Mouse (Mus musculus) MEL (cell line): Measurements from ENCODE around the gene Arid5b. TPM values are rescaled to one million over a fixed set of nuclear protein-coding genes. Genes with fewer than 3 reads are reported as not detected.

Experiments
- DNase-seq: peaks from one replicate; pipeline ENCODE4 v3.0.0; 2011; ENCODE audit warnings: low read depth, low spot score
- H3K27ac ChIP-seq: 2 replicates; pipeline ENCODE4 v1.5.1; 2012; ENCODE audit warnings: low read depth, mild to moderate bottlenecking, control low read depth, low read length, moderate library complexity; ENCODE audit not compliant: control insufficient read depth
- H3K27me3 ChIP-seq, 2 experiments: fragments of 150-350 bp in 1 of 2; sonication (generic) in 1 of 2; 2 replicates each; pipeline ENCODE4 v1.6.1; 2012; ENCODE audit warnings: low read length in 2 of 2, mild to moderate bottlenecking in 2 of 2, improper control_type of control experiment in 1 of 2, moderate library complexity in 1 of 2; ENCODE audit not compliant: insufficient read depth in 2 of 2, control insufficient read depth in 1 of 2
- H3K36me3 ChIP-seq, 2 experiments: 2 replicates each; pipeline ENCODE4 v1.6.1; 2012 to 2014; ENCODE audit warnings: low read length in 2 of 2, improper control_type of control experiment in 1 of 2, inconsistent platforms in 1 of 2, mild to moderate bottlenecking in 1 of 2; ENCODE audit not compliant: insufficient read depth in 2 of 2, control insufficient read depth in 1 of 2
- H3K4me1 ChIP-seq, 2 experiments: fragments of 150-350 bp in 1 of 2; sonication (generic) in 1 of 2; 2 replicates each; pipeline ENCODE4 v1.6.1; 2012; ENCODE audit warnings: low read length in 2 of 2, improper control_type of control experiment in 1 of 2, mild to moderate bottlenecking in 1 of 2; ENCODE audit not compliant: insufficient read depth in 2 of 2, control insufficient read depth in 1 of 2
- H3K4me3 ChIP-seq, 2 experiments: fragments of 150-350 bp in 1 of 2; sonication (generic) in 1 of 2; 2 replicates each; pipeline ENCODE4 v1.5.1; 2012; ENCODE audit warnings: low read depth in 2 of 2, low read length in 2 of 2, mild to moderate bottlenecking in 2 of 2, moderate library complexity in 2 of 2, control low read depth in 1 of 2, improper control_type of control experiment in 1 of 2; ENCODE audit not compliant: control insufficient read depth in 1 of 2, insufficient read depth in 1 of 2
- H3K79me2 ChIP-seq: 2 replicates; pipeline ENCODE4 v1.6.1; 2012; ENCODE audit warnings: mild to moderate bottlenecking, low read length, moderate library complexity; ENCODE audit not compliant: control insufficient read depth, poor library complexity, insufficient read depth
- H3K9ac ChIP-seq: 2 replicates; pipeline ENCODE4 v1.6.1; 2012; ENCODE audit warnings: low read depth, mild to moderate bottlenecking, control low read depth, low read length, moderate library complexity; ENCODE audit not compliant: control insufficient read depth, poor library complexity, severe bottlenecking
- H3K9me3 ChIP-seq: fragments of 150-350 bp; sonication (generic); replicated peaks from 2 replicates; pipeline ENCODE4 v1.6.1; 2012; ENCODE audit warnings: mild to moderate bottlenecking, low read length, improper control_type of control experiment, moderate library complexity; ENCODE audit not compliant: insufficient read depth
- E2F4 ChIP-seq: IDR thresholded peaks from 2 replicates; pipeline ENCODE4 v1.6.1; 2011; ENCODE audit warnings: low read depth, low read length, improper control_type of control experiment, borderline replicate concordance
- ELF1 ChIP-seq: IDR thresholded peaks from 2 replicates; pipeline ENCODE4 v1.6.1; 2014; ENCODE audit warnings: low read depth, mild to moderate bottlenecking, inconsistent platforms, low read length, improper control_type of control experiment, moderate library complexity
- GABPA ChIP-seq: IDR thresholded peaks from 2 replicates; pipeline ENCODE4 v1.6.1; 2012; ENCODE audit warnings: low read depth, mild to moderate bottlenecking, inconsistent platforms, low read length, improper control_type of control experiment, moderate library complexity
- GATA1 ChIP-seq: IDR thresholded peaks from 2 replicates; pipeline ENCODE4 v1.6.1; 2011; ENCODE audit warnings: low read depth, low read length, improper control_type of control experiment
- HCFC1 ChIP-seq: IDR thresholded peaks from 2 replicates; pipeline ENCODE4 v1.6.1; 2012; ENCODE audit warnings: low read depth, mild to moderate bottlenecking, inconsistent platforms, low read length, improper control_type of control experiment, moderate library complexity
- MAZ ChIP-seq: IDR thresholded peaks from 2 replicates; pipeline ENCODE4 v1.6.1; 2012; ENCODE audit warnings: low read depth, mild to moderate bottlenecking, inconsistent platforms, low read length, improper control_type of control experiment
- MYC ChIP-seq: IDR thresholded peaks from 2 replicates; pipeline ENCODE4 v1.6.1; 2011; ENCODE audit warnings: low read depth, mild to moderate bottlenecking, low read length, improper control_type of control experiment, moderate library complexity
- POLR2AphosphoS2 ChIP-seq: IDR thresholded peaks from 2 replicates; pipeline ENCODE4 v1.6.1; 2011; ENCODE audit warnings: low read length, improper control_type of control experiment
- RCOR1 ChIP-seq: IDR thresholded peaks from 2 replicates; pipeline ENCODE4 v1.6.1; 2012; ENCODE audit warnings: low read depth, mild to moderate bottlenecking, inconsistent platforms, low read length, improper control_type of control experiment
- SIN3A ChIP-seq: IDR thresholded peaks from 2 replicates; pipeline ENCODE4 v1.6.1; 2012; ENCODE audit warnings: low read length, improper control_type of control experiment, inconsistent platforms
- SMC3 ChIP-seq: IDR thresholded peaks from 2 replicates; pipeline ENCODE4 v1.6.1; 2011; ENCODE audit warnings: low read depth, low read length, improper control_type of control experiment
- UBTF ChIP-seq: IDR thresholded peaks from 2 replicates; pipeline ENCODE4 v1.6.1; 2012; ENCODE audit warnings: low read depth, mild to moderate bottlenecking, inconsistent platforms, low read length, improper control_type of control experiment, moderate library complexity, borderline replicate concordance; ENCODE audit not compliant: insufficient read depth
- polyA plus RNA-seq, 2 experiments: library from polyadenylated mRNA; stranded (reverse) in 1 of 2; unstranded in 1 of 2; fragments of >175 nt in 1 of 2; fragments of >200 nt in 1 of 2; gene quantifications; 2 replicates each; pipeline versions ENCODE4 v1.2.1 to v1.2.4; 2012; ENCODE audit warnings: low replicate concordance in 2 of 2, low read depth in 1 of 2; ENCODE audit not compliant: insufficient read length in 2 of 2, insufficient read depth in 1 of 2, missing spikeins in 1 of 2
- total RNA-seq: library from RNA; depleted of rRNA; stranded (reverse); fragments of 300-350 nt; gene quantifications from 2 replicates; pipeline ENCODE4 v1.2.3, GENCODE M21; 2012

Gene Arid5b
- total and polyA plus RNA-seq, 3 experiments: 0.03 TPM; not detected in 2

DNA sequence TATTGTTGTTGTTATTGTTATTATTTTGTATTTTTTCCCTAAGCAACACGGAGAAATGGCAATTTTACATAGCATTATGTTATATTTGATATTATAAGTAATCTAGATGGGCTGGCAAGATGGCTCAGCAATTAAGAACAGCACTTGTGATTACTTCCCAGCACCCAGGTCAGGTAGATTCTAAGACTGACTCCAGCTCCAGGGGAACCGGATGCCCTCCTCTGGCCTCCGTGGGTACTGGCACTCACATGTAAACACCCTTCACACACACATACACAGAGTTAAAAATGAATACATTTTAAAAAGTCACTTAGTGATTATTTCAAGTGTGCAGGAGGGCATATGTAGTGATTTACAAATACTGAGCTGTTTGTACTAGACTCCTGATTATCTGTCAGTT is 190.8 kb downstream of the Arid5b start:
- H3K36me3 ChIP-seq: no peaks in the 10 kb centered on the region
- no peak overlapping the region for H3K4me3 ChIP-seq
- H3K79me2 ChIP-seq: no peaks in the 10 kb centered on the region
- no peak for TF ChIP-seq SMC3
- TF ChIP-seq E2F4: no peak
- TF ChIP-seq RCOR1: no peak
- TF ChIP-seq SIN3A: no peak
- TF ChIP-seq GABPA: no peak
- no peak for TF ChIP-seq MYC
- TF ChIP-seq UBTF: no peak
- no peak for TF ChIP-seq MAZ
- no peak for TF ChIP-seq GATA1
- DNase-seq: no peak
- H3K27ac ChIP-seq: no peak overlapping the region
- H3K4me1 ChIP-seq: no peaks in the 10 kb centered on the region
- H3K27me3 ChIP-seq: no peaks in the 10 kb centered on the region
- H3K9ac ChIP-seq: no peak overlapping the region
- H3K9me3 ChIP-seq: no peaks in the 10 kb centered on the region

DNA sequence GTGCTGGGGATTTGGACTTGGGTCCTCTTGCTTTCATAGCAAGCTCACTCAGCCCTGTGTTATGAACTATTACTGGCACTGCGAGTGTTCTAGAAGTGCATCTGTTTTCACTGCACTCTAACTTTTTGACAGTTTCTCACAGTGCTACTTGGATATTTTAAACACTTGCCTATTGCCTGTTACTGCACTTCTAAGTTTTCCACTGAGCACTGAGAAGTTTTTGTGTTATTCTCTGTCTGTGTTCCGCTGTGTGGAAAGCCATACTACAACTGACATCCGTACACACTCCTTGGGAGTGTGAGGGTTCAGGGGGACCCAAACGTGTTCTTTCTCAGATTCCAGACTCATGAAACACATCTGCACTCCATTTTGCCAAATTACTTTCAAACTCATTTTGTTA is 191.6 kb downstream of the Arid5b start:
- no peak for TF ChIP-seq ELF1
- TF ChIP-seq POLR2AphosphoS2: no peak
- TF ChIP-seq, all 39 proteins: peak for 0
- no peak for DNase-seq
- H3K79me2 ChIP-seq: no peaks in the 10 kb centered on the region
- H3K4me3 ChIP-seq: no peak overlapping the region
- no peaks in the 10 kb centered on the region for H3K9me3 ChIP-seq
- H3K36me3 ChIP-seq: peaks cover 0 to 2% of the 10 kb centered on the region in 2 experiments; a peak in 1 of 4 replicates
- no peaks in the 10 kb centered on the region for H3K27me3 ChIP-seq
- peaks cover 0 to 3% of the 10 kb centered on the region in 2 experiments; a peak in 1 of 4 replicates for H3K4me1 ChIP-seq
- H3K9ac ChIP-seq: no peak overlapping the region
- H3K27ac ChIP-seq: no peak overlapping the region

DNA sequence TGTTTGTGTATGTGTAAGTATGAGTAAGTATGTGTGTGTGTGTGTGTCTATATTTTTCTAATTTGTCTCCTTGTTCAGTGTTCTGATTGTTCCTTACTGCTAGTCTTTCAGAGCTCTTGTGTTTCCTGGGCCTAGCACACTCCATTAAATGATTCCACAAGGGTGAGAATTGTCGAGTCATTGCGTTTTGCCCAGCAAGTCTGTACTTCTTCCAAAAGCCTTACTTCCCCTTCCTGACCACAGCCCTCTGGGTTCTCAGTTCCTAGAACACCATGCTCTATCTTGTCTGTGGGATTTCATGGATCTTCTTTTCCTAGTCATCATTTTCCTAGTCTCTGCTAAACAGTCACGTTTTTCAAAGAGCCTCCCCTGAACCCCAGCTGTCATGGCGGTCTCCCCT is 193.0 kb downstream of the Arid5b start:
- Histone ChIP-seq H3K9me3 (no peaks in the 10 kb centered on the region), H3K4me1 (peaks cover 0 to 6% of the 10 kb centered on the region in 2 experiments; a peak in 1 of 4 replicates), H3K4me3 (no peak overlapping the region), H3K9ac (no peak overlapping the region), H3K27ac (no peak overlapping the region), H3K27me3 (no peaks in the 10 kb centered on the region), H3K36me3 (peaks cover 0 to 3% of the 10 kb centered on the region in 2 experiments; a peak in 1 of 4 replicates), H3K79me2 (no peaks in the 10 kb centered on the region)
- DNase-seq: peak; percentile 62
- TF ChIP-seq SMC3 (no peak), HCFC1 (no peak), MAZ (no peak)
